ENCODE assay signal across 9 mouse cellular contexts in the genomic region with DNA sequence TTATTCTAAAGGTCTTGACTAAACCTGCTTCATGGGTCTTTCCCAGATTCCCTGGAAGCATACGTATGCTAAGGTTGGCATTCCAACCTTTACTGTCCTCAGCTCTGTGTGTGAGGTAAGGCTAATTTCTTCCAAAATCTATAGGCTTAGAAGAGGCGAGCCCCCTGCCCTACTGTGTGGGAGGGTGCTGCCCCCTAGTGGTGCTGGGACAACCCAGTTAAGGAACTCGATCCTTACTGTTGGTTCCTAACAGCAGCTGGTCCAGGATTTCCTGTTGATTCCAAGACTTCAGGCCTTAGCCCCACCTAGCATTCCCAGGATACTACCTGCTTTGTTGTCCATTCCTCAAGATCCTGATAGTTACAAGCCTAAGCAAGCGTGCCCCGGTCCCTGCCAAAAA. TPM values are rescaled to one million over a fixed set of nuclear protein-coding genes. Genes with fewer than 3 reads are reported as not detected.
DNase-seq lines count a peak whose midpoint lies in the region; ATAC-seq lines count a peak whose summit lies in the region.
"Had no signal": no experiment of that assay in that cellular context is flagged by ENCODE, and none has a peak within 500 bp of the region (broad histone marks: within the 10 kb centered on the region; RNA-seq: fewer than 3 reads in every experiment).

No protein-coding gene starts in this region.

- H3K4me2 ChIP-seq in intestine, embryonic 14.5 days (ENCODE audit: low read length): no peak overlapping the region
- H3K4me2 ChIP-seq in intestine, embryonic 16.5 days (ENCODE audit: low read depth, low read length): no peak overlapping the region

- H3K36me3 ChIP-seq in intestine, embryonic 14.5 days (ENCODE audit: control insufficient read depth, insufficient read depth, low read length): no peaks in the 10 kb centered on the region
- no peaks in the 10 kb centered on the region for H3K36me3 ChIP-seq in intestine, embryonic 16.5 days (ENCODE audit: control insufficient read depth, insufficient read depth, low read length)

- H3K9ac ChIP-seq in intestine, embryonic 14.5 days (ENCODE audit: low read length): no peak overlapping the region
- H3K9ac ChIP-seq in intestine, embryonic 16.5 days (ENCODE audit: low read depth, low read length): no peak overlapping the region

- no peak overlapping the region for H3K27ac ChIP-seq in intestine, embryonic 14.5 days (ENCODE audit: low read depth)
- no peak overlapping the region for H3K27ac ChIP-seq in intestine, embryonic 16.5 days (ENCODE audit: low read length)

- WGBS in intestine, embryonic 14.5 days: 16% methylated on average over 5 of the region's 5 CpGs
- 18% methylated on average over 5 of the region's 5 CpGs for WGBS in intestine, embryonic 16.5 days

- ATAC-seq in intestine, embryonic 14.5 days (replicated peaks; ENCODE audit: low FRiP score, low TSS enrichment, low read depth): no peak
- no peak for ATAC-seq in intestine, embryonic 16.5 days

- H3K4me3 ChIP-seq in intestine, embryonic 14.5 days (ENCODE audit: low read depth, low read length): no peak overlapping the region
- H3K4me3 ChIP-seq in intestine, embryonic 16.5 days (ENCODE audit: low read length): no peak overlapping the region
- H3K4me3 ChIP-seq: megakaryocyte, embryonic 14.5 days had no signal

- H3K27me3 ChIP-seq in intestine, embryonic 14.5 days (replicated peaks; ENCODE audit: control insufficient read depth, insufficient read depth, low read length): peaks cover 83% of the 10 kb centered on the region
- H3K27me3 ChIP-seq in intestine, embryonic 16.5 days (replicated peaks; ENCODE audit: control insufficient read depth, insufficient read depth, low read length): peaks cover 56% of the 10 kb centered on the region

- no peaks in the 10 kb centered on the region for H3K9me3 ChIP-seq in intestine, embryonic 14.5 days (ENCODE audit: control insufficient read depth, low read length)
- no peaks in the 10 kb centered on the region for H3K9me3 ChIP-seq in intestine, embryonic 16.5 days (ENCODE audit: control insufficient read depth, low read length)
- H3K9me3 ChIP-seq: megakaryocyte, embryonic 14.5 days had no signal

- intact Hi-C loops in heart, postnatal 10 days (cut with DNase I): loop anchor here (1.0 to 2.0 kb wide), 2 partner anchors 105 to 255 kb away; no protein-coding TSS in a partner anchor

- DNase-seq in intestine, embryonic 14.5 days (ENCODE audit: low spot score): peak; percentile 89
- DNase-seq in adrenal gland, adult 2 months: peak; percentile 64
- DNase-seq in embryo, embryonic 10.5 days (ENCODE audit: low spot score): peak; percentile 89
- DNase-seq in heart, postnatal 10 days: peak; percentile 67 to 86
- peak; percentile 85 to 97 for DNase-seq in layer of hippocampus, postnatal 25 days (ENCODE audit: extremely low spot score in 1 of 2, low spot score in 1 of 2)
- DNase-seq in mesoderm, embryonic 11.5 days (ENCODE audit: low read depth, low spot score): peak; percentile 81
- DNase-seq in thymus, postnatal 0 days (ENCODE audit: low spot score): peak; percentile 56

- H3K4me1 ChIP-seq in intestine, embryonic 14.5 days (replicated peaks; ENCODE audit: control insufficient read depth, insufficient read depth, low read length): peaks cover 18% of the 10 kb centered on the region
- H3K4me1 ChIP-seq in intestine, embryonic 16.5 days (ENCODE audit: control insufficient read depth, insufficient read depth, low read length): peaks cover 19% of the 10 kb centered on the region

RNA-seq across cellular contexts. Expression of a gene that starts 2.8 kb away (rescaled TPM):
- polyA plus RNA-seq in intestine, embryonic 14.5 days (2014; fragmentation: Nextera tagmentation; extraction: Ambion mirVana): 0.09 TPM in 1 of 2 replicates, not detected in the other
- 0.05 TPM in 1 of 2 replicates, not detected in the other for polyA plus RNA-seq in intestine, embryonic 16.5 days (2015; fragmentation: Nextera tagmentation; extraction: Ambion mirVana)
- 10 to 100 TPM in 1 of 2 experiments, 1 to 10 TPM in 1; 7.4 to 13.6 TPM for total RNA-seq in adrenal gland, adult 2 months (2021)
- 8.6 and 10.0 TPM in 2 replicates for polyA plus RNA-seq in adrenal gland, adult 2 months (2012; rRNA removed)
- total RNA-seq in heart, postnatal 10 days (2021): under 1 TPM; 0.36 to 0.50 TPM
- total RNA-seq in layer of hippocampus, postnatal 25 days (2021): 10 to 100 TPM; 49.5 to 52.4 TPM
- polyA plus RNA-seq in thymus, postnatal 0 days (2015; fragmentation: Nextera tagmentation; extraction: Ambion mirVana): not detected in 2 replicates

RNA-seq across cellular contexts. Expression of a gene that starts 55.7 kb away (rescaled TPM):
- 2.0 and 3.3 TPM in 2 replicates for polyA plus RNA-seq in intestine, embryonic 14.5 days (2014; fragmentation: Nextera tagmentation; extraction: Ambion mirVana)
- 0.97 and 1.1 TPM in 2 replicates for polyA plus RNA-seq in intestine, embryonic 16.5 days (2015; fragmentation: Nextera tagmentation; extraction: Ambion mirVana)
- total RNA-seq in adrenal gland, adult 2 months (2021): 10 to 100 TPM in 1 of 2 experiments, 1 to 10 TPM in 1; 4.3 to 13.3 TPM
- polyA plus RNA-seq in adrenal gland, adult 2 months (2012; rRNA removed): 1.8 and 2.8 TPM in 2 replicates
- total RNA-seq in heart, postnatal 10 days (2021): 1 to 10 TPM; 1.3 to 1.4 TPM
- 100 to 1,000 TPM; 288 to 297 TPM for total RNA-seq in layer of hippocampus, postnatal 25 days (2021)
- 0.17 and 0.33 TPM in 2 replicates for polyA plus RNA-seq in thymus, postnatal 0 days (2015; fragmentation: Nextera tagmentation; extraction: Ambion mirVana)
